Mouse (Mus musculus) forebrain, embryonic 12.5 days (tissue): ENCODE data around the gene Hps4. TPM values are rescaled to one million over a fixed set of nuclear protein-coding genes. Genes with fewer than 3 reads are reported as not detected.
"Not testable (repeated sequence)": the region's sequence is repeated elsewhere in the genome, so short reads cannot be mapped to it uniquely, and the experiment has no call there.

Experiments used
- ATAC-seq: fragments of 200-750 bp; cut with Nextera tagmentation; 2 replicates; pipeline ENCODE4 v1.8.0; 2017; ENCODE audit warnings: moderate TSS enrichment; ENCODE audit not compliant: low FRiP score
- H3K27ac ChIP-seq: fragments of 300-500 bp; sonication (generic); 2 replicates; pipeline ENCODE4 v1.5.1; 2016; ENCODE audit warnings: mild to moderate bottlenecking
- H3K27me3 ChIP-seq: fragments of 300-500 bp; sonication (generic); 2 replicates; pipeline ENCODE4 v1.6.1; 2016; ENCODE audit warnings: mild to moderate bottlenecking
- H3K36me3 ChIP-seq: fragments of 300-500 bp; sonication (generic); replicated peaks from 2 replicates; pipeline ENCODE4 v1.6.1; 2016; ENCODE audit warnings: mild to moderate bottlenecking
- H3K4me1 ChIP-seq: fragments of 300-500 bp; sonication (generic); 2 replicates; pipeline ENCODE4 v1.6.1; 2016
- H3K4me2 ChIP-seq: fragments of 300-500 bp; sonication (generic); 2 replicates; pipeline ENCODE4 v1.6.1; 2016; ENCODE audit warnings: mild to moderate bottlenecking, moderate library complexity
- H3K4me3 ChIP-seq: fragments of 300-500 bp; sonication (generic); replicated peaks from 2 replicates; pipeline ENCODE4 v1.5.1; 2016; ENCODE audit warnings: mild to moderate bottlenecking
- H3K9ac ChIP-seq: fragments of 300-500 bp; sonication (generic); 2 replicates; pipeline ENCODE4 v1.6.1; 2016; ENCODE audit warnings: mild to moderate bottlenecking
- H3K9me3 ChIP-seq: fragments of 300-500 bp; sonication (generic); 2 replicates; pipeline ENCODE4 v1.6.1; 2016
- WGBS: fragments of 180-500 bp; shearing (Covaris S2); methylation state at CpG from one replicate; pipeline ENCODE4 v1.1.7; 2016; 5-methylcytosine and 5-hydroxymethylcytosine counted together
- polyA plus RNA-seq: library from polyadenylated mRNA; unstranded; fragments of >200 nt; fragmentation: Nextera tagmentation; extraction: Ambion mirVana; gene quantifications from 2 replicates; pipeline ENCODE4 v1.2.1, GENCODE M21; 2016

Hps4 gene
- polyA plus RNA-seq, 1 experiment from 2014 or later = 36.1 TPM

DNA sequence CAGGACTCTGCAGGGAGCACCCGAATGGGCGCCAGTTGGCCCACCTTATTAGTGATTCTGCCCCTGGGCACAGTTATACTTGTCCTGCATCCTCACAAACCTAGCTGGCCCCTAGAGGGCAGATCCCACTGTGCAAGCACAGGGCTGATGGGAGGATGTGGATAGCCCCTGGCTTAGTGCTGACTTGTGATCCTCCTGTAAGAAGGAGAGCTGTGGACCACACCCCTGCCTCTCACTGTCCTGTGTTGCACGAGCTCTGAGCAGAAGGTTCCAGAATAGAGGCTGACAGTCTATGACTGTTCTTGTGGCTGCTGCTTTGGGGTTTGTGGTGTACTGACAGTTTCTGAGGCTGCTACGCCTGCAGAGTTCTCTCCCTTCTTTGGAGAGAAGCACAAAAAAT is 41.2 kb upstream of the Hps4 start:
- Histone ChIP-seq H3K4me1 (no peaks in the 10 kb centered on the region; the same call in 1 of the 2 replicates), H3K36me3 (no peaks in the 10 kb centered on the region), H3K27ac (no peak overlapping the region), H3K9ac (no peak overlapping the region), H3K9me3 (no peaks in the 10 kb centered on the region), H3K4me2 (no peak overlapping the region), H3K27me3 (no peaks in the 10 kb centered on the region), H3K4me3 (no peak overlapping the region)
- WGBS = 85% methylated on average over 4 of the region's 4 CpGs
- ATAC-seq = no peak

DNA sequence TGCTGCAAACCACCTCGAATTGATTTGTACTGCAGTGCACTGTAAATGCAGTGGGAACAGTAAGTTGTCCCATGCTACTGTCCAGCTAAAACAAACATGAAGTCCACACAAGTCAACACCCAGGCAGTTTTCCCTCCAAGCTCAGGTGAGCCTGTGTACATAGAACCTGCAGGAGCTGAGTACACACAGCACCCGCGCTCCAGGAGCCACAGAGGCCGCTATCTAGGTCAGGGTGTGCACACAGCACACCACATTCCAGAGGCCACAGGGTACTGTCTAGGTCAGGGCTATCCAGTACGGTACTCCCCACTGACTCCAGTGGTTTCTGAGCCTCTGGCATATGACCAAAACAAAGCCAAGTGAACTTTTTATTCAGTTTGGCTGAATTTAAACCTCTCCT is 40.6 kb upstream of the Hps4 start:
- no peaks in the 10 kb centered on the region for H3K4me1 ChIP-seq
- no peak overlapping the region for H3K27ac ChIP-seq
- 90% methylated on average over 5 of the region's 5 CpGs for WGBS
- H3K27me3 ChIP-seq = no peaks in the 10 kb centered on the region
- peaks cover 1% of the 10 kb centered on the region; the same call in 1 of the 2 replicates for H3K36me3 ChIP-seq
- H3K4me3 ChIP-seq = no peak overlapping the region
- no peaks in the 10 kb centered on the region for H3K9me3 ChIP-seq
- H3K9ac ChIP-seq = no peak overlapping the region
- no peak overlapping the region for H3K4me2 ChIP-seq
- no peak for ATAC-seq

- no peak for ATAC-seq
- Histone ChIP-seq H3K27me3 (no peaks in the 10 kb centered on the region), H3K9me3 (no peaks in the 10 kb centered on the region), H3K4me1 (no peaks in the 10 kb centered on the region), H3K4me2 (no peak overlapping the region), H3K4me3 (no peak overlapping the region), H3K9ac (no peak overlapping the region), H3K27ac (no peak overlapping the region), H3K36me3 (peaks cover 33% of the 10 kb centered on the region)
- 75% methylated on average over 5 of the region's 5 CpGs for WGBS
These were observed 37.0 kb upstream of the Hps4 start for GRCm38 (mm10) chr5:112305842-112306241.

DNA sequence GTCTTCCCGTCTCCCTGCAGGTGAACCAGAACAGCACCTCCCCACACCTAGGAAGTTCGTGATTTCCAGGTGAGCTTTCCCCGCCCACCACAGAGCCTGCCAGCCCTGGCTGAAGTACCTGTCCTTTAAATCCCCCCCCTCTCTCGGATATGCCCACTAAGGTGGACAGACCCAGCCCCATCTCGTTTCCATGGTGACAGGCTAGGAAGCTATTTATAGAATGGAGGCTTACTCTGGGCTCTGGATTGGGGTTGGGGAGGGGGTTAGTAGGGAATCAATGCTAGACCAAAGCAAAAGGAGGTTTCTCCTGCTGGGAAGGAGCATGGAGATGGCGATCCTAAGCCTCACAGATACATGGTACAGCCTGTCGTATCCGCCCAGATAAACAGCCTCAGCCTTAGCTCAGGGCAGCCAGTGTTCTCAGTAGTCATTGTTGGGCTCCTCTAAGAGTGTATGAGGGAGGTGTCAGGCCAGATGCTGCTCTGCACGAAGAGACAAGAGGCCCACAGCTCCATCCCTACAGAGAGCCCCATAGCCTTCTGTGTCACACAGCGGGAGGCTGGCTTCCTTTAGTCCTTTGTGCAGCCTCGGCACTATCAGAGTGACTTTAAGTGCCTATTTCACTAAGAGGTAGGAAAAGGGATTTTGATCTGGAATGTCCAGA is 29.5 kb upstream of the Hps4 start:
- H3K27me3 ChIP-seq = no peaks in the 10 kb centered on the region
- H3K4me3 ChIP-seq = no peak overlapping the region
- 54% methylated on average over 11 of the region's 11 CpGs for WGBS
- no peaks in the 10 kb centered on the region for H3K9me3 ChIP-seq
- no peak overlapping the region for H3K4me2 ChIP-seq
- peaks cover 55% of the 10 kb centered on the region for H3K36me3 ChIP-seq
- peaks cover 9% of the 10 kb centered on the region for H3K4me1 ChIP-seq
- H3K27ac ChIP-seq = peak overlapping the region; percentile 46; the same call in 1 of the 2 replicates
- no peak for ATAC-seq
- H3K9ac ChIP-seq = no peak overlapping the region

DNA sequence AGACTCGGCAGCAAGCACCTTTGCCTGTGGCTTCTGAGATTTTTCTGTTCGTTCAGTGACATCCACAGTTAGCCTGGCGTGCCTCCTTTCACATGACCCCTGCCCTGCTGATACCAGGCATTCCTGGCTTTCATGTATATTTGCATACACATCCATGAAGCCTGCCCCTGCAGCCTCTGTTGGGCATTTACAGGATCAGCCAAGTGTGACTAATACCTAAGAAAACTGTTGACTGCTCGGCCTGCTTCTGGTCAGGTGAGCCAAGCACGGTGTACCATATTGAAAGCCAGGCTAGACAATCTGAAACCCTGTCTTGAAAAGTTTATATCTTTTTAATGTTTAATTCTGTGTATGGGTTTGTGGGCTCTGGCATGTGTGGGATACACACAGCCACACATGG is 26.4 kb upstream of the Hps4 start:
- Histone ChIP-seq H3K27me3 (no peaks in the 10 kb centered on the region; the same call in 1 of the 2 replicates), H3K4me3 (no peak overlapping the region), H3K4me2 (no peak overlapping the region), H3K27ac (no peak overlapping the region), H3K9me3 (no peaks in the 10 kb centered on the region), H3K9ac (no peak overlapping the region), H3K4me1 (peaks cover 9% of the 10 kb centered on the region), H3K36me3 (peaks cover 28% of the 10 kb centered on the region)
- ATAC-seq = no peak
- 73% methylated on average over 5 of the region's 5 CpGs for WGBS

GRCm38 (mm10) chr5:112317328-112317727 is 25.6 kb upstream of the Hps4 start:
- no peak for ATAC-seq
- Histone ChIP-seq H3K27ac (no peak overlapping the region), H3K27me3 (no peaks in the 10 kb centered on the region; the same call in 1 of the 2 replicates), H3K9ac (no peak overlapping the region), H3K4me2 (no peak overlapping the region), H3K4me1 (peaks cover 9% of the 10 kb centered on the region), H3K9me3 (no peaks in the 10 kb centered on the region), H3K36me3 (peaks cover 22% of the 10 kb centered on the region), H3K4me3 (no peak overlapping the region)
- 70% methylated on average over 5 of the region's 5 CpGs for WGBS

DNA sequence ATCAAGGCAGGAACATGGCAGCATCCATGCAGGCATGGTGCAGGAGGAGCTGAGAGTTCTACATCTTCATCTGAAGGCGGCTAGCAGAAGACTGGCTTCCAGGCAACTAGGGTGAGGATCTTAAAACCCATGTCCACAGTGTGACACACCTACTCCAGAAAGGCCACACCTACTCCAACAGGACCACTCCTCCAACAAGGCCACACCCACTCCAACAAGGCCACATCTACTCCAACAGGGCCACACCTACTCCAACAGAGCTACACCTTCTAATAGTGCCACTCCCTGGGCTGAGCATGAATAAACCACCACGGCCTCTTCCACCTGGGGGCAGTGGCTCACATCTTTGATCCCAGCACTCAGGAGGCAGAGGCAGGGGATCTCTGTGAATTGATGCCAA is 23.5 kb upstream of the Hps4 start:
- H3K27me3 ChIP-seq, H3K9me3 ChIP-seq, H3K4me3 ChIP-seq, H3K4me2 ChIP-seq, H3K4me1 ChIP-seq, H3K9ac ChIP-seq, H3K27ac ChIP-seq, ATAC-seq: not testable (repeated sequence)
- 62% methylated on average over 2 of the region's 2 CpGs for WGBS
- peaks cover 12% of the 10 kb centered on the region for H3K36me3 ChIP-seq

DNA sequence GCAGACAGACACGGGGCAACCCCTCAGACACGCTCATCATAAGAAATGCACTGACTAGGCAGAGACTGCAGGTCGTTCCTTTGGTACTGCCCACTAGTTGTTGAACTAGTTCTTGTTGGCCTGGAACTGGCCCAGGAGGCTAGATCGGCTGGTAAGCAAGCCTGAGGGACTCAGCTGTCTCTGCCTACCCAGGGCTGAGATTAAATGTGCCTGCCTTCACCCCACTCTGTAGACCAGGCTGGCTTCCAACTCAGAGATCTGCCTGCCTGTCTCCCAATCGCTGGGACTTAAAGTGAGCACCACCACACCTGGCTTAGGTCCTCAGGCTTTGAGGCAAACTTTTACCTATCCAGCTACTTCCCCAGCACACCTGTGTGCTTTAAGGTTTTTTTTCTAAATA is 22.5 kb upstream of the Hps4 start:
- no peak overlapping the region for H3K4me3 ChIP-seq
- ATAC-seq = no peak
- peaks cover 7% of the 10 kb centered on the region for H3K36me3 ChIP-seq
- H3K9me3 ChIP-seq = no peaks in the 10 kb centered on the region
- H3K4me2 ChIP-seq = no peak overlapping the region
- peaks cover 7% of the 10 kb centered on the region for H3K4me1 ChIP-seq
- H3K9ac ChIP-seq = no peak overlapping the region
- H3K27me3 ChIP-seq = peaks cover 13% of the 10 kb centered on the region; the same call in 1 of the 2 replicates
- H3K27ac ChIP-seq = no peak overlapping the region
- 81% methylated on average over 5 of the region's 5 CpGs for WGBS

- peaks cover 13% of the 10 kb centered on the region; the same call in 1 of the 2 replicates for H3K27me3 ChIP-seq
- no peak for ATAC-seq
- H3K36me3 ChIP-seq = peaks cover 1% of the 10 kb centered on the region; the same call in 1 of the 2 replicates
- H3K4me2 ChIP-seq = no peak overlapping the region
- no peak overlapping the region for H3K9ac ChIP-seq
- peaks cover 9% of the 10 kb centered on the region for H3K4me1 ChIP-seq
- WGBS = 82% methylated on average over 6 of the region's 6 CpGs
- H3K27ac ChIP-seq = no peak overlapping the region
- no peak overlapping the region for H3K4me3 ChIP-seq
- H3K9me3 ChIP-seq = no peaks in the 10 kb centered on the region
These were observed 21.9 kb upstream of the Hps4 start for GRCm38 (mm10) chr5:112320936-112321335.

GRCm38 (mm10) chr5:112321376-112321775 is 21.5 kb upstream of the Hps4 start:
- no peak overlapping the region for H3K27ac ChIP-seq
- no peaks in the 10 kb centered on the region for H3K9me3 ChIP-seq
- no peak overlapping the region for H3K9ac ChIP-seq
- no peak for ATAC-seq
- 78% methylated on average over 4 of the region's 4 CpGs for WGBS
- no peaks in the 10 kb centered on the region for H3K36me3 ChIP-seq
- H3K4me3 ChIP-seq = no peak overlapping the region
- H3K4me2 ChIP-seq = no peak overlapping the region
- H3K4me1 ChIP-seq = peaks cover 9% of the 10 kb centered on the region
- peaks cover 13% of the 10 kb centered on the region; the same call in 1 of the 2 replicates for H3K27me3 ChIP-seq

- Histone ChIP-seq H3K4me1 (peaks cover 21% of the 10 kb centered on the region), H3K27ac (no peak overlapping the region), H3K9me3 (no peaks in the 10 kb centered on the region), H3K27me3 (peaks cover 13% of the 10 kb centered on the region; the same call in 1 of the 2 replicates), H3K4me3 (no peak overlapping the region), H3K4me2 (no peak overlapping the region), H3K36me3 (peaks cover 8% of the 10 kb centered on the region), H3K9ac (no peak overlapping the region)
- ATAC-seq = no peak
- 87% methylated on average over 6 of the region's 6 CpGs for WGBS
These were observed 19.6 kb upstream of the Hps4 start for GRCm38 (mm10) chr5:112323246-112323645.

GRCm38 (mm10) chr5:112324637-112325545 is 18.0 kb upstream of the Hps4 start:
- Histone ChIP-seq H3K36me3 (peaks cover 24% of the 10 kb centered on the region), H3K4me2 (peak overlapping the region; percentile 86), H3K4me3 (no peak overlapping the region), H3K9ac (0 out of 2 replicates have a peak overlapping the region, but pooled peaks have one; percentile 12), H3K27ac (no peak overlapping the region), H3K9me3 (no peaks in the 10 kb centered on the region), H3K27me3 (peaks cover 13% of the 10 kb centered on the region; the same call in 1 of the 2 replicates), H3K4me1 (peaks cover 21% of the 10 kb centered on the region)
- 0 out of 2 replicates have a peak, but pooled peaks have one; percentile 55 for ATAC-seq
- WGBS = 35% methylated on average over 24 of the region's 24 CpGs
